Comparison of ENCODE assay signal across 20 mouse cellular contexts in the genomic region with DNA sequence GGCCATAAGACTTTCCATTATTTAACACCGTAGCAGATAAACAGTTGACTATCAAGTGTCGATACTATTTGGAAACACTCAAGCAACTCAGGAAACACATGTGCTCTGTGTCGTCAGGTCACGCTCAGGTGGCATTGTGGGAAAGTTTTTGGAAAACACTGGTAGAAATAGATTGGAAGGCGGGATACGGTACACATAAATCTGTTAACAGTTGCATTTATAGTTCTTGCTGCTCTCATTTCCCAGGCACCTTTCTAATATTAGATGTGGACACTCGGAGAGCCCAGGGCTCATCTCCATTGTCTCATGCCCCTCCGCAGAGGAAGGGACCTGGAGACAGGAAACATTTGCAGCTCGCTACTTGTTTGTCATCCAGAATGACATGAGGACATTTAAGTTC.
DNase-seq lines count a peak whose midpoint lies in the region; ATAC-seq and TF ChIP-seq lines count a peak whose summit lies in the region.
"Had no signal": no experiment of that assay in that cellular context is flagged by ENCODE, and none has a peak within 500 bp of the region (broad histone marks: within the 10 kb centered on the region; RNA-seq: fewer than 3 reads in every experiment).

No protein-coding gene starts in this region.

- H3K4me1 ChIP-seq in heart, embryonic 12.5 days (replicated peaks) = peaks cover 25% of the 10 kb centered on the region
- peaks cover 27% of the 10 kb centered on the region for H3K4me1 ChIP-seq in heart, embryonic 16.5 days (ENCODE audit: control insufficient read depth, insufficient read depth, low read length)
- H3K4me1 ChIP-seq in heart, embryonic 10.5 days = peaks cover 8% of the 10 kb centered on the region; the same call in 1 of the 2 replicates
- H3K4me1 ChIP-seq in kidney, adult 2 months (ENCODE audit: control insufficient read depth, insufficient read depth, low read length) = no peaks in the 10 kb centered on the region
- peaks cover 10% of the 10 kb centered on the region; the same call in 1 of the 2 replicates for H3K4me1 ChIP-seq in kidney, embryonic 16.5 days (ENCODE audit: insufficient read depth, low read length)
- H3K4me1 ChIP-seq in kidney, embryonic 15.5 days = peaks cover 8% of the 10 kb centered on the region; the same call in 1 of the 2 replicates
- H3K4me1 ChIP-seq: embryonic facial prominence, embryonic 12.5 days; hindbrain, embryonic 12.5 days had no signal

- H3K9me3 ChIP-seq in heart, embryonic 12.5 days (replicated peaks) = no peaks in the 10 kb centered on the region
- H3K9me3 ChIP-seq in heart, embryonic 16.5 days (replicated peaks; ENCODE audit: control insufficient read depth, low read length) = no peaks in the 10 kb centered on the region
- H3K9me3 ChIP-seq in heart, embryonic 10.5 days = no peaks in the 10 kb centered on the region
- H3K9me3 ChIP-seq in kidney, embryonic 16.5 days (ENCODE audit: low read length) = no peaks in the 10 kb centered on the region
- H3K9me3 ChIP-seq in kidney, embryonic 15.5 days (replicated peaks) = no peaks in the 10 kb centered on the region
- H3K9me3 ChIP-seq: embryonic facial prominence, embryonic 12.5 days; forebrain, embryonic 15.5 days; hindbrain, embryonic 12.5 days had no signal

- H3K27me3 ChIP-seq in heart, embryonic 12.5 days (replicated peaks) = no peaks in the 10 kb centered on the region
- no peaks in the 10 kb centered on the region for H3K27me3 ChIP-seq in heart, embryonic 16.5 days (ENCODE audit: control insufficient read depth, insufficient read depth, low read length)
- no peaks in the 10 kb centered on the region for H3K27me3 ChIP-seq in heart, embryonic 10.5 days (ENCODE audit: insufficient read depth, poor library complexity, severe bottlenecking)
- H3K27me3 ChIP-seq in kidney, adult 2 months (replicated peaks; ENCODE audit: control insufficient read depth, insufficient read depth, low read length) = no peaks in the 10 kb centered on the region
- no peaks in the 10 kb centered on the region for H3K27me3 ChIP-seq in kidney, embryonic 16.5 days (ENCODE audit: insufficient read depth, low read length)
- no peaks in the 10 kb centered on the region for H3K27me3 ChIP-seq in kidney, embryonic 15.5 days
- H3K27me3 ChIP-seq: CH12.LX; embryonic facial prominence, embryonic 12.5 days; forebrain, embryonic 15.5 days; hindbrain, embryonic 12.5 days; Patski had no signal

- no peak overlapping the region for H3K9ac ChIP-seq in heart, embryonic 12.5 days
- H3K9ac ChIP-seq in heart, embryonic 16.5 days (ENCODE audit: low read length) = no peak overlapping the region
- no peak overlapping the region for H3K9ac ChIP-seq in kidney, embryonic 16.5 days (replicated peaks; ENCODE audit: low read length)
- no peak overlapping the region for H3K9ac ChIP-seq in kidney, embryonic 15.5 days
- H3K9ac ChIP-seq: embryonic facial prominence, embryonic 12.5 days; forebrain, embryonic 15.5 days; hindbrain, embryonic 12.5 days had no signal

- peak overlapping the region; percentile 25; the same call in 1 of the 2 replicates for H3K27ac ChIP-seq in heart, embryonic 12.5 days (ENCODE audit: poor library complexity, severe bottlenecking)
- H3K27ac ChIP-seq in heart, embryonic 16.5 days (ENCODE audit: low read length) = peak overlapping the region; percentile 74
- no peak overlapping the region for H3K27ac ChIP-seq in heart, embryonic 10.5 days
- peak overlapping the region; percentile 38; the same call in 1 of the 2 replicates for H3K27ac ChIP-seq in kidney, adult 2 months (ENCODE audit: insufficient read depth, low read depth, low read length)
- no peak overlapping the region for H3K27ac ChIP-seq in kidney, embryonic 16.5 days (ENCODE audit: low read length)
- H3K27ac ChIP-seq in kidney, embryonic 15.5 days = no peak overlapping the region
- H3K27ac ChIP-seq: embryonic facial prominence, embryonic 12.5 days; hindbrain, embryonic 12.5 days; hindbrain, postnatal 0 days had no signal

- 56% methylated on average over 9 of the region's 9 CpGs for WGBS in heart, embryonic 12.5 days
- WGBS in heart, embryonic 16.5 days = 50% methylated on average over 9 of the region's 9 CpGs
- 67% methylated on average over 9 of the region's 9 CpGs for WGBS in heart, embryonic 10.5 days
- WGBS in kidney, adult 2 months = 71% methylated on average over 9 of the region's 9 CpGs
- WGBS in kidney, embryonic 16.5 days = 81% methylated on average over 9 of the region's 9 CpGs
- WGBS in kidney, embryonic 15.5 days = 84% methylated on average over 9 of the region's 9 CpGs

- no peak overlapping the region for H3K4me3 ChIP-seq in heart, embryonic 12.5 days
- no peak overlapping the region for H3K4me3 ChIP-seq in heart, embryonic 16.5 days (ENCODE audit: low read length)
- no peak overlapping the region for H3K4me3 ChIP-seq in heart, embryonic 10.5 days
- H3K4me3 ChIP-seq in kidney, adult 2 months (ENCODE audit: insufficient read depth, low read depth, low read length) = no peak overlapping the region
- no peak overlapping the region for H3K4me3 ChIP-seq in kidney, embryonic 16.5 days (ENCODE audit: low read length)
- H3K4me3 ChIP-seq in kidney, embryonic 15.5 days (replicated peaks) = no peak overlapping the region
- H3K4me3 ChIP-seq: embryonic facial prominence, embryonic 12.5 days; forebrain, embryonic 15.5 days; hindbrain, embryonic 12.5 days had no signal

- peaks cover 7% of the 10 kb centered on the region; the same call in 1 of the 2 replicates for H3K36me3 ChIP-seq in heart, embryonic 12.5 days
- H3K36me3 ChIP-seq in heart, embryonic 16.5 days (ENCODE audit: control insufficient read depth, insufficient read depth) = no peaks in the 10 kb centered on the region
- 0 out of 2 replicates have a peak, but pooled peaks cover 5% of the 10 kb centered on the region for H3K36me3 ChIP-seq in heart, embryonic 10.5 days
- H3K36me3 ChIP-seq in kidney, adult 2 months (ENCODE audit: control insufficient read depth, insufficient read depth, low read length) = no peaks in the 10 kb centered on the region
- H3K36me3 ChIP-seq in kidney, embryonic 16.5 days (ENCODE audit: insufficient read depth, low read length) = peaks cover 9% of the 10 kb centered on the region
- H3K36me3 ChIP-seq in kidney, embryonic 15.5 days = peaks cover 21% of the 10 kb centered on the region
- H3K36me3 ChIP-seq: forebrain, embryonic 15.5 days had no signal

- H3K4me2 ChIP-seq in heart, embryonic 12.5 days = no peak overlapping the region
- H3K4me2 ChIP-seq in heart, embryonic 16.5 days (ENCODE audit: low read depth, low read length) = peak overlapping the region; percentile 28; the same call in 1 of the 2 replicates
- no peak overlapping the region for H3K4me2 ChIP-seq in kidney, embryonic 16.5 days (replicated peaks; ENCODE audit: low read depth, low read length)
- H3K4me2 ChIP-seq in kidney, embryonic 15.5 days = no peak overlapping the region
- H3K4me2 ChIP-seq: embryonic facial prominence, embryonic 12.5 days; forebrain, embryonic 15.5 days; hindbrain, embryonic 12.5 days had no signal

- TF ChIP-seq CTCF in kidney, adult 2 months (conservative IDR thresholded peaks at IDR 0.05; ENCODE audit: insufficient read depth, insufficient read length, low read depth, low read length) = no peak

- DNase-seq in heart, adult 9 months (ENCODE audit: low spot score in 2 of 2) = no peak
- DNase-seq in heart, embryonic 10.5 days (ENCODE audit: low spot score) = no peak
- peak; percentile 55 for DNase-seq in kidney, adult 2 months
- DNase-seq in kidney, postnatal 36 days = peak; percentile 17 to 24
- DNase-seq: adrenal gland, postnatal 14 days; cerebellum, adult 11-12 months; cerebellum, adult 9-10 months; cerebellum, postnatal 25 days; gastrocnemius, postnatal 36 days had no signal

- ATAC-seq in heart, embryonic 12.5 days (ENCODE audit: insufficient number of reproducible peaks, low FRiP score) = no peak
- no peak for ATAC-seq in heart, embryonic 16.5 days (replicated peaks; ENCODE audit: extremely low read depth, insufficient read depth, low FRiP score)
- ATAC-seq in kidney, embryonic 16.5 days (ENCODE audit: low FRiP score, low TSS enrichment) = no peak
- no peak for ATAC-seq in kidney, embryonic 15.5 days (replicated peaks; ENCODE audit: low FRiP score)
- ATAC-seq: activated CD4-positive, CD25-positive, alpha-beta regulatory T cell, adult 4 months; forebrain, embryonic 15.5 days; hindbrain, postnatal 0 days; Patski had no signal

- no peak for TF ChIP-seq POLR2A in kidney, adult 2 months (IDR thresholded peaks at IDR 0.05; ENCODE audit: low read depth, low read length)

Comparison
In these comparisons a context has a peak if more than half of its experiments do, and no peak if none do; other contexts are left out.
1. H3K27ac ChIP-seq: peak in heart, embryonic 12.5 days (single experiment), heart, embryonic 16.5 days (single experiment) and kidney, adult 2 months (single experiment); none in heart, embryonic 10.5 days (single experiment), kidney, embryonic 16.5 days (single experiment) and kidney, embryonic 15.5 days (single experiment).
2. DNase-seq: peak in kidney, adult 2 months (single experiment) and kidney, postnatal 36 days (2 of 2); none in heart, adult 9 months (0 of 2) and heart, embryonic 10.5 days (single experiment).